17 mouse cellular contexts compared by ENCODE assay signal in genomic region chr16:90858206-90858605, GRCm38 (mm10). TPM values are rescaled to one million over a fixed set of nuclear protein-coding genes. Genes with fewer than 3 reads are reported as not detected.
"Had no signal": no experiment of that assay in that cellular context is flagged by ENCODE, and none has a peak within 500 bp of the region (broad histone marks: within the 10 kb centered on the region; RNA-seq: fewer than 3 reads in every experiment).

No protein-coding gene starts in this region.

- H3K27me3 ChIP-seq: neural tube, embryonic 13.5 days; neural tube, embryonic 15.5 days; stomach, embryonic 15.5 days had no signal

- H3K4me3 ChIP-seq: neural tube, embryonic 13.5 days; neural tube, embryonic 15.5 days; stomach, embryonic 15.5 days had no signal

- H3K9ac ChIP-seq: neural tube, embryonic 13.5 days; neural tube, embryonic 15.5 days; stomach, embryonic 15.5 days had no signal

- DNase-seq: retina, postnatal 1 day; right cerebral cortex, adult 18-20 months; right cerebral cortex, postnatal 14 days; right cerebral cortex, postnatal 25 days; right cerebral cortex, postnatal 4 days; spleen, adult 18-20 months; thymus, adult 18-20 months; thymus, adult 2 months; thymus, postnatal 14 days; thymus, postnatal 25 days; thymus, postnatal 36 days; thymus, postnatal 4 days had no signal

- H3K27ac ChIP-seq: neural tube, embryonic 13.5 days; neural tube, embryonic 15.5 days; stomach, embryonic 15.5 days; stomach, postnatal 0 days had no signal

- H3K4me1 ChIP-seq: neural tube, embryonic 13.5 days; neural tube, embryonic 15.5 days; stomach, embryonic 15.5 days had no signal

- H3K4me2 ChIP-seq: neural tube, embryonic 13.5 days; neural tube, embryonic 15.5 days; stomach, embryonic 15.5 days had no signal

- H3K36me3 ChIP-seq: neural tube, embryonic 13.5 days; neural tube, embryonic 15.5 days; stomach, embryonic 15.5 days had no signal

- H3K9me3 ChIP-seq: neural tube, embryonic 13.5 days; neural tube, embryonic 15.5 days; stomach, embryonic 15.5 days had no signal

RNA-seq across cellular contexts. Expression of gene Eva1c, which starts 31.7 kb away (rescaled TPM):
- total RNA-seq: neutrophil, adult 5-6 weeks had no signal
